Mouse (Mus musculus): ENCODE data around the gene Pkp4.
"Not testable (repeated sequence)": the region's sequence is repeated elsewhere in the genome, so short reads cannot be mapped to it uniquely, and the experiment has no call there.

Gene Pkp4

GRCm38 (mm10) chr2:59383231-59383630, 222.6 kb downstream of the Pkp4 start:
- no peak for DNase-seq (ENCODE audit: extremely low spot score, low spot score)

GRCm38 (mm10) chr2:59383852-59384776, 223.5 kb downstream of the Pkp4 start:
- no peak for DNase-seq (ENCODE audit: extremely low spot score, low spot score)

- no peak for DNase-seq (ENCODE audit: extremely low spot score, low spot score)
Measured at GRCm38 (mm10) chr2:59385211-59385935, 224.7 kb downstream of the Pkp4 start.

GRCm38 (mm10) chr2:59389971-59390370, 229.3 kb downstream of the Pkp4 start:
- DNase-seq (ENCODE audit: extremely low spot score, low spot score): no peak

GRCm38 (mm10) chr2:59393177-59393576, 232.5 kb downstream of the Pkp4 start:
- DNase-seq (ENCODE audit: extremely low spot score, low spot score): no peak

GRCm38 (mm10) chr2:59394651-59395050, 234.0 kb downstream of the Pkp4 start:
- no peak for DNase-seq (ENCODE audit: extremely low spot score, low spot score)

- DNase-seq (ENCODE audit: extremely low spot score, low spot score): not testable (repeated sequence)
Measured at GRCm38 (mm10) chr2:59395160-59395650, 234.6 kb downstream of the Pkp4 start.

- DNase-seq (ENCODE audit: extremely low spot score, low spot score): no peak
Measured at GRCm38 (mm10) chr2:59396555-59396954, 235.9 kb downstream of the Pkp4 start.

- DNase-seq (ENCODE audit: extremely low spot score, low spot score): no peak
Measured at GRCm38 (mm10) chr2:59397531-59397930, 236.9 kb downstream of the Pkp4 start.

- DNase-seq (ENCODE audit: extremely low spot score, low spot score): no peak
Measured at GRCm38 (mm10) chr2:59400901-59401378, 240.3 kb downstream of the Pkp4 start.

- DNase-seq (ENCODE audit: extremely low spot score, low spot score): no peak
Measured at GRCm38 (mm10) chr2:59401841-59402461, 241.3 kb downstream of the Pkp4 start.

GRCm38 (mm10) chr2:59404022-59404421, 243.4 kb downstream of the Pkp4 start:
- DNase-seq (ENCODE audit: extremely low spot score, low spot score): no peak
